Mouse (Mus musculus): ENCODE measurements at regions not wholly inside any gene's neighbourhood (a gene's known extent, or its start where the extent isn't known, plus 50 kb on each side); places are given as distances from the start of the nearest gene placed in this dataset.

DNA sequence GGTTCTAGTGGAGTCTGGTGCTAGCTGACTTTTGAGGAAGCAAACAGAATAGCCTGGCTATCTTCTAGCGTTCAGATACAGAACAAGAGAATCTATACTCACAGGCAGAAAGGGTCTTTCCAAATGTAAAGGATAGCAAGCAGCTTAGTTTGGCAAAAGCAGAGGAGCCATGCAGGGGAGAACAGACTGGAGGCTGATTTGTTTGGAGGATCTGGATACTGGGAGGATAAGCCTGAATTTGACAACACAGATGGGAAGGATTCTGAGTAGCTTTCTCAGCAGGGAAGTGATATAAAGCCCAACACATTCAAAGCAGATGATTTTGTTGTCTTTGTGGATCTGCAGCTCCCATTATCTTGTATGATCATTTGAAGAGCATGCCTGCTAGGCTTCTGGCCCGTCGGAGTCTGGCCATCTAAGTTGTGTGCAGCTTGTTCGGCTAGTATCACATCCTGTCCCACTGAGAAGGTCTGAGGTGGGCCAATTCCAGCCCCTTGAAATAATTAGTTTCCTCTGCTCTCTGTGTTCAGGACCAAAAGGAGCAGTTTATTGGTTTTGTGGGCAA, 145.6 kb downstream of the H2al1n start:
- TF ChIP-seq CTCF (IDR thresholded peaks at IDR 0.05) (no peak), EP300 (IDR thresholded peaks at IDR 0.05) (no peak)
